Mouse (Mus musculus): Measurements from ENCODE around the gene Grn.

GRCm38 (mm10) chr11:102465713-102466436 lies 35.8 kb downstream of the Grn start:
- no peak for TF ChIP-seq CTCF (IDR thresholded peaks at IDR 0.05; ENCODE audit: control insufficient read depth, insufficient read depth, insufficient read length)
- no peak for TF ChIP-seq USF1 (IDR thresholded peaks at IDR 0.05; ENCODE audit: low read depth)

All from C2C12 (cell line).